Comparison of ENCODE assay signal across 15 mouse cellular contexts in the genomic region with DNA sequence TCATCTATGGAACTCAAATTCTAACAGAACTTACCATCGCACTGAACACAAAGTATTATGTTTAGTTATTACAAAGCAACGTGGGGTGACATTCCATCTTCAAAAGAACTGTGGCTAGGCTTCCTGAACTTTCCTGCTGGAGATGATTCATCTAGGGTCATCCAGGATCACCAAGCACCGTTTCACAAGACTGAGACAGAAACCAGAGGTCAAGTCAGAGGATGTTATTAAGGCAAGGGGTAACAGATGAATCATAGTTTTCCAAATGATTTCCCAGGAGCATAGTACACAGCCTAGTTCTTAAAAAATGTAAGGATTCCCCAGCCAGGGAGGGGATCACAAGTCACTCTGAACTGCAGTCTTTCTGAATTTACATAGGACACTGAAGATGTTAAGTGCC.
"Had no signal": no experiment of that assay in that cellular context is flagged by ENCODE, and none has a peak within 500 bp of the region (broad histone marks: within the 10 kb centered on the region; RNA-seq: fewer than 3 reads in every experiment).

No protein-coding gene starts in this region.

- H3K27me3 ChIP-seq: limb, embryonic 15.5 days; liver, embryonic 12.5 days; megakaryocyte, embryonic 14.5 days; midbrain, embryonic 15.5 days; neural tube, embryonic 13.5 days had no signal

- ATAC-seq: liver, embryonic 12.5 days; midbrain, embryonic 15.5 days had no signal

- DNase-seq: kidney, postnatal 36 days; layer of hippocampus, adult 9-11 months; layer of hippocampus, postnatal 36 days; lung, embryonic 14.5 days; lung, postnatal 10 days; retina, postnatal 1 day; right cerebral cortex, postnatal 4 days; spleen, adult 18-20 months; thymus, adult 18-20 months; thymus, postnatal 25 days had no signal
